Mouse (Mus musculus) induced T-regulatory cell, adult 2 months (primary cell): ENCODE measurements around the gene Tcp11l2.

Experiments
- DNase-seq: peaks from one replicate; pipeline ENCODE4 v3.0.0-alpha.2; 2012; ENCODE audit warnings: low read depth

The Tcp11l2 gene

DNA sequence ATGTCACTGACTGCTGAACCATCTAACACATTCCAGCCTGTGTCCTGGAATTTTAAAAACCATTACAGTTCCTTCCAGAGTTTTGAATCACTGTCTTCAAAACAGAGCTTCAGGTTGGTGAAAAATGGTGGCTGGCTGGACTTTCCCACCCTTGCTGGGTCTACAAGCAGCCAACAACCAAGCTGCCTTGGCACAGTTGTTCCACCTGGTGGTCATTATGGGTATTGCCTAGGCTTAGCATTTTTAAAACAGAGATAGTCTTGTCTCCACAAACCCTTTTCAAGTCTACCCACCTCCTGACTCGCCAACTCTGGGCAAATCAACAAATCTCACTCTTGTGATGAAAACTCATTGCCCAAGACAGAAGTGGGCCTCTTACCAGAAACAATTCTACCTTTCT is 17.9 kb upstream of the Tcp11l2 start:
- DNase-seq: peak; percentile 72

DNA sequence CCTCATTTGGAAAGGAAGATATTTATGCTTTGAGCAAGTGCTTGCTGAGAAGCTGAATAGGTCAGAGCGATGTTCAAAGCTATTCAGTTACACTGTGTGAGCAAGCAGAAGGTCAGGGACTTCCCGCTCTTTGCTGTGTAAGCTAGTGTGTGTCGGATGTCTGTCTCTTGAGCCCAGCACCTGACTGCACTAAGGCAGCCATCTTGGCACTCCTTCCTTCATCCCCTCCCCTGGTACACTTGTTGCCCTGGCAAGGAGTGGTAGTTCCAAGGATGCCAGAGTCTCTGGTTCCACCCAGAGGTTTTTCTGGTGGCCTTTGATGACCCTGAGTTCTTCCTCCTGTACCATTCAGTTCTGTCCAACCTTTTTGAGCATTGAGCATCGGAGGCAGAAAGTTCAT is 16.4 kb upstream of the Tcp11l2 start:
- no peak for DNase-seq

DNA sequence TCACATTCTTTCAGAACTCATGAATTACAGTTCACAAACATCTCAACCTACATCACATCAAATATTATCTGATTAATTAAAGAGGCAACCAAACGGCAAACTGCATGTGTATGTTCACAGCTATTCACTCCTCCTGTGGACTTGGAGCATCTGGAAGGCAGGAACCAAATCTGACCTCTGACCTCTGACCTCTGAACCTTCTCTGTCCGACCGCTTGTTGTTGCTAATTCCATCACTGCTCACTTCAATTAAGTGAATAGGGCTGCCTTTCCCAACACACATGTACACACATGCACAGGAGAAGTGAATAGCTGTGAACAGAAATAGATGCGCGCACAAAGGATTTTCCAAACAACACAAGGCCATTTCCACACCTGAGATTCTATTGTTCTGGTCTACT is 14.3 kb upstream of the Tcp11l2 start:
- no peak for DNase-seq

DNA sequence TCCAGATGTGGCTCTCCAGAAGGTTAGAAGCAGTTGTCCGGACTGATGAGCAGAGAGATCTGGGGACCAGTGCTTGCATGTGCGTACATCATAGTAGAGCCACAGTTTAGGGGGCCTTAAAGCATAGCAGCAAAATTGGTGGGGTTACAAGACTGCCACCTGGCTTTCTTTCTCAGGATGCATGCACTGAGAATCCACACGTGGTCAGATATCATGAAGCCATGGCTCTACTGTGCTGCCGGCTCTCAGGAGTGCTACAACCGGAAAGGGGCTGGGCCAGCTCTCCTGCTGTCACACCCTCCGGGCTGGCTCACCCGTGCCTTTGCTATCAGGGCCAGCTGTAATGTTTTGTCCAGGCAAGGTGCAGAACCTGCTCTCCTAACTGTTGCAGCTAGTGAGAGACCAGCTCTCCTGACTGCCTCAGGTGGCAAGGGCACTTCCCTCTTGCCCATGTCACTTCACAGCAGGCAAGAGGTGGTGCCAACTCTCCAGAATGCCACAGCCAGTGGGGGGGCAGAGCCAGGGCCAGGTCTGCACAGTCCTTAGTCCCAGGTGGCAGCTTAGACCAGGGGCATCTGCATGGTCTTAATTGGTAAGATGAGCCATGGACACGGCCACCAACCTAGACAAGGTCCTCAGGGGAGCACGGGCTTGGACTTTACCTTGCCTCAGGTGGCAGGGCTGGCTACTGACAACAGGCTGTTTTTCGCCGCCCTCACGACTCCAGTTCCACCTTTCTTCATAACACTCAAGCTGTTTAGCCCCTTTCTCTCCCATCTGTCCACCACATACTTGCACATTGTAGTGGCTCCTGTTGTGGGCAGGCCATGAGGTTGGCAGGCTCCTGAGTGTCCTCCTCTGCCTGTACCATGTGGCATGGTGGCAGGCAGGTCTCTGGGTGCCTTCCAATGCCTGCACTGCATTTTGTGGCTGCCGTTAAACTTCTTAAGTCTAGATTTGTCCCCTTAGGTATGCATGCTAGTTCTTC is 13.6 kb upstream of the Tcp11l2 start:
- peak; percentile 48 for DNase-seq

DNA sequence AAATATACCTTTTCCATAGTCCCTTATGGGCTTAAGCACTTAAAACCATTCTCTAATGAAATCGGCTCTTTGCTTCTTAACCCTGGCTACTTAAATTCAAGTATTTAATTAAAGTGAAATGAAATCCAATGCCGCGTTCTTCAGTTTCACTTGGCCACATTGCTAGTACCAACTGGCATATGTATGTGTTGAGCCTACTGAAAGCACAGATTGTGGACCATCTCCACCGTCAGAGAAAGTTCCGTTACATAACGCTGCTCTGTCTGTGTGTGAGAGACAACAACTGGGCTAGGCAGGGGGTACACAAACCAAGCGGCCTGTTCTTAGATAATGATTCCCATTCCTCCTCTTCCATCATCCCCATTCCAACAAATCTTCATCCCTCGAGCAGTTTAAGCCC is 12.0 kb upstream of the Tcp11l2 start:
- DNase-seq: no peak

DNA sequence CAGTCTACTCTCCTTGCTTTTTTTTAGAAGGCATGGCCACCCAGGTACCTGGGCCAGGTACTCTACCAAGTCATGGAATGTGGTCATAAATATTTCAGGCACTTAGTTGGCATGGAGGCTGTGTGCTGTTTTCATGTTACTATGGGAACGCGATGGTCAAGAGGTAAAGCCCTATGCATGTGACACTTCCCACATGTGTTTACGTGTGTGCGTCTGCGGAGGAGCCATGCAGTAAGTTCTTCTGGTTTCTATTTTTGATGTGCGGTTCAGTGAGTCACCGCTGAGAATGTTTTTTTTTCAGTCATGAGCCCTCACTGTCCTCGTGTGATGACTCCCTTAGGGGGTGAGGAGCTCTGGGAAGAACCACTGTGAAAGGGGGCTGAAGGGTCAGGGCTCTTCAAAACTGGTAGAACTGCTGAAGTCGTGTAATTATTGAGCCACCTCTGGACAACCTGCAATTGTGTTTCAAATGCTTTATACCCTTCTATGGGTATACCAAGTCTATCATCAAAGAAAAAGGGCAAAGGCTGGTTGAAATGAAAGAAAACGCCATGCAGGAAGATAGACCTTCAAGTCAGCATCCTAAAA is 5.3 kb upstream of the Tcp11l2 start:
- peak; percentile 22 for DNase-seq

DNA sequence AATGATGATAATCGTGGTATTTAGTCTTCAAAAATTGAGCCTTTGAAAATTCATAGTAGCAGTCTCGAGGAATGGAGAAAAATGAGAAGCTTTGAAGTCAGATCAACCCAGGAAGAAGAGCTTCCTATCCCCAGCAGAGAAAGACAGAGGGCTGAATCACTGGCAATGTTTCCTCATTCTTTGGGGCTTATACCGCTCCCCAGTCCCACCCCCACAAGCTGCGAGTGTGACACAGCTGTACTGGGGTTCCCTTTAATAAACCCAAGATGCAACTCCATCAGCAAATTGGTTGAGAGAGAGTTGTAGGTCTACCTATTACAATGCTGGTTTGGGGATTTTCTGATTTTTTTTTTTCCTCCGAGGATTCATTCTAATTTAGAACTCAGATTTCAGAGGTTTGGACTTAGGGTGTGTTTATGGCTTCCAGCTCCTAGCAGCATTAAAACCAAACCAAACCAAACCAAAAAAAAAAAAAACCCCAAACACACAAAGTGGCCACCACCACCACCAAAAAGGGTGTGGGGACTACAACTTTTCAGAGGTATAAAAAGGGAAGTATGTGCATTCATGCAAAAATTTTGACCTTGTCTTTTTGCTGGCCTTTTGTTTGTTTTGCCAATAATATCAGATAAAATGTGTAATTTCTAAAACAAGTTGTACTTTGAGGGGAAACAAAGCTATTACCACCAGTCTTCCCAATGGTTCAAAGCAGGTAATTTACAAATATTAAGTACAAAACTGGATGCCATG is 2.6 kb upstream of the Tcp11l2 start:
- no peak for DNase-seq

DNA sequence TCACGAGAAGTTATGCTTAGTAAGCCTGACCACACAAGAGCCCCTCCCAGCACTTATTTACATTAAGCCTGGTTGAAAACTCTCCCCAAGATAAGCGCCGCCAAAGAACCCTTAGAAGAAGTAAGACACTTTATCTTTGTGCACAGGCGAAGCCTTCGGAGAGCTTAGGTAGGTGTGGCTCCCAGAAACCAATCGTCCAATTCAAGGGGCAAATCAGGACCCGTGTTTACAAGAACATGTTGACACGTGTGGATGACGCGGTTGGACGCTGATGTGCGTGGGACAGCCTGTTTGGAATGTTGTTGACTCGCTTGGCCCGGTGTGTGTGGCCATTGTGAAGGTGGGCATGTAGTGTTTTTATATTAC is 414 bp upstream of the Tcp11l2 start:
- DNase-seq: no peak

DNA sequence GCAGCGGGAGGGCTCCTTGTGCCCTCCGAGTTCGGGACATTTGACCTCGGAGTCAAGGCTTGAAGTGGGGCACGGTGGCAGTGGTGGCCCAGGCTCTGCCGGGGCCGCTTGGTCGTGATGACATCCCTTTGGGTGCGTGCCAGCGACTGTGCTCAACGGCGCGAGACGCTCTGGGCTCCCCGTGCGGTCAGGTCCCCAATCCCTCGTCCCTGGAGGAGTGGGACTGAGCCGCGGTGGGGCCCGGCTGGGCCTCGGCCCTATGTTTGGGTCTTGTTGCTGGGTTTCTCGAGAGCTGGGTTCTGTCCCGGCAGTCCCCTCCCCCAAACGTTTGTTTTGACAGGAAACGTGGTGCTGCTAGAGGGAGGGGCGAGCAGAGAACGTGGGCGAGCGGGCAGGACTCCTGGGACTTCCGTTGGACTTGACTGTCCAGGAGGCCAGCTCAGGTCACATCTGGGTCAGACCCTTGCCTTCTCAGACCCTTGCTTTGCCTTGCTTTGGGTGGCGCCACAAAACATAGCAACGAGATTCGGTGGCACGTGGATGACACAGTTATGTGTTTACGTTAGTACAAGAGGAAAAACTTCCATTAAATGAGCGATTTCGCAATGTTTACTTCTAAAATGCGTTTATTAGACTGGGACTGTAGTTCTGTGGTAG is 773 bp downstream of the Tcp11l2 start:
- DNase-seq: peak; percentile 91

DNA sequence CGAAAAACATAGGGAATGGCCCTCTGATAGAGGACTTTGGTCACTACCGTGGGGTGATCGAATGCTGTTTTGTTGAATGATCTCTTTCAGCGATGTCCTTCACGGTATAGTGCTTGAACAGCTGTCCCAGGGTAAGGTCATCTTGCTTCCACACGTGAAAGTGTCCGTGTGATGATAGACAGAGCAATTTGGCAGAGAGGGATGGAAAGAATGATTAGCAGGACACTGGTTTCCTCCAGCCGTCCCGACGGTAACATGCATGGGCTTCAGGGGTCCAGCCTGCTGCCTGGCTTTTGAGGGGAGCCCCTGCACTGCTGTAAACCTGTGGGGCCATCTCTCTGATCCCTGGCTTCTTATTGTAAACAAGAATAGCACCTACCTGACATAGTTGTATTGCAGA is 2.3 kb downstream of the Tcp11l2 start:
- DNase-seq: no peak

DNA sequence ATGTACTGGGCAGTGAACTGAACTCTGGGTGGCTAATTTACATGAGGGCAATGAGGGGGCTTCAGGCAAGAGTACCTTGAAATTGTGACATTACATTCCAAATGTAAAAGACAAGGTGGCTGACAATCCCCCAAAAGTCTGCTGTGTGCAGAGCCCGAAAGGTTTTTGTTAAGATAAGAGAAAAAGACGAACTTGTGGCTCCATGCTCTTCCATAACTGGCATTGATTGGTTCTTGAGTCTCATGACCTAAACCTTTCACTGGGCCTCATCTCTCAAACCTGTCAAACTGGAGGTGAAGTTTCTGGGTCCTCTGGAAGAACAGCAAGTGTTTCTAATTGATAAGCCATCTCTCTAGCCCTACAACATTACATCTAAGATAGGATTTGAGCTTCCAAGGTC is 3.1 kb downstream of the Tcp11l2 start:
- DNase-seq: no peak

DNA sequence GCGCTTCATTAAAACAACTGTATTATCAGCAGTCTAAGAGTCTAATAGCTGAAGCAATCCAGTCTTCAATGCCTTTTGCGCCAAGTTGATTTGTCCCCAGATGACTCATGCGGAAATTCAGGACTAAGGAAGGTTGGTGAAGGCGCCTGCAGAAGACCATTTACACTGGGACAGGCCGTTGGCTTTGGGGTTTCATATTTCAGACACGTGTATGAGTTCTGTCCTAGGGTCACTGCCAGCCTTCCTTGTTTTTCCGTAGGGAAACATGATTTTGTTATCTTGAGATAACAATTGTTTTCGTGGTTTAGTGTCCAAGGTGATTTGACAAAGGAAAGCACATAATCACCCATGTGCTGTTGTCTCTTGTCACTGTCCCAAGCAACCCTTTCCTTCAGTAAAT is 4.8 kb downstream of the Tcp11l2 start:
- no peak for DNase-seq

DNA sequence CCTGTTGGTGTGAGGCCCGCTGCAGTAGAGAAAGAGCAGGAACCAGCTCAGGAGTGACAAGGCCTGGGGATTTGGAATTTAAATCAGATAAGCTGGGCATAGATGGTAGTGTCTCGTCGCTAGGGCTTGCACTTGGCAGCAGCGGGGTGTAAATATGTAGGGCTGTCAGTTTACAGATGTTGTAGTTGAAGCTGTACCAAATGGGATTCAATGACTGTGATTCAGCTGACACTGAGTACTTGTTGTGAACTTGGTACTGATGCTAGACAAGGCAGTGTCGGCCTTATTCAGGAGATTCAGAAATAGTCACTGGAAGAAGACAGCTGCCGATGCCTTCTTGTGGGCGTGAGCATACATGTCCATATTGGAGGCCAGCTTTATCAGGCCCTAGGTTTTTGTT is 5.8 kb downstream of the Tcp11l2 start:
- no peak for DNase-seq

DNA sequence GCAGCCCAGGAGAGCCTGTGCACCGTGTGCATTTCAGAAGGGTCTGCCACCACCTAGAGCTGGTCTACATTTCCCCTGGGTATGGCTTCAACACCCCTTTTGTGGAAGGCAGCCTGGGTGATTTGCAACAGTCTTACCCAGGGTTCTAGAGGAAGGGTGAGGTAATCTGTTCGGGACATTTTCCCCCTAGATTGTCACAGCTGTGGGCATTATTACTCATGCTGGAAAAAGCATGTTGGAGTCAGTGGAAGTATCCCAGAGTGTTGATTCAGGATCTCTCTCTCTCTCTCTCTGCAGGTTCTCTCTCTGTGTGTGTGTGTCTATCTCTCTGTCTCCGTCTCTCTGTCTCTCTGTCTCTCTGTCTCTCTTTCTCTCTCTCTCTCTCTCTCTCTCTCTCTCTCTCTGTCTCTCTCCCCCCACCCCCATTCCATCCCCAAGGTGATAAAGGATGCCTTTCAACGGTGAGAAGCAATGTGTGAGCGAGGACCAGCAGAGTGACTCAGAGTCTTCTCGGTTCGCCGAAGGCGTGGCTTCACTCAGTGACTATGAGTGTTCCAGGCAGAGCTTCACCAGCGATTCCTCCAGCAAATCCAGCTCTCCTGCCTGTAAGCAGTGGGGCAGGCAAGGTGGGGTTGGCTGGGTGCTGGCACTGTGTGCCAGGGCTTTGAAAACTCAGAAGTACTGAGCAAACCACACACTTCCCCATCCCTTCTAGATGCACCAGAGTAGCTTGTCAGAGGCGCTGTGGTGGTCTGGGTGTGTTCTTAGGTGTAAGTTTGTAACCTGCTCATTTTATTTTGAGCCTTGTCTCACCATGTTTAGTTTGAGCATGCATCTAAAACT is 8.2 kb downstream of the Tcp11l2 start:
- DNase-seq: no peak

DNA sequence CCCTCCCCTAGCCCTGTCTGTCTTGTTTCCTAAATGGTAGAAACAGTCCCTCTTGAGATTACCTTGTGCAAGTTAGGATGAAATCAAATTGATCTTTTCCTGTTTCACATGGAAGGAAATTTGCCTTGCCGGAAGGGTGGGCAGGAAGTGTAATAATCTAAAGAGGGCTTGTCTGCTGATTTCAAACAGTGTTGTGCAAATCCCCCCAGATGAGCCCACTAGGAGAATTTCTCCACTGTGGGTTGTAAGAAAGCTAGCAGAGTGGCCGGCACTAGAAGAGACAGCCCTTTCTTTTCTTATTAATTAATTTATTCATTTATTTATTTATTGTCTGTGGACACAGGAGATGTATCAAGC is 8.8 kb downstream of the Tcp11l2 start:
- DNase-seq: no peak

DNA sequence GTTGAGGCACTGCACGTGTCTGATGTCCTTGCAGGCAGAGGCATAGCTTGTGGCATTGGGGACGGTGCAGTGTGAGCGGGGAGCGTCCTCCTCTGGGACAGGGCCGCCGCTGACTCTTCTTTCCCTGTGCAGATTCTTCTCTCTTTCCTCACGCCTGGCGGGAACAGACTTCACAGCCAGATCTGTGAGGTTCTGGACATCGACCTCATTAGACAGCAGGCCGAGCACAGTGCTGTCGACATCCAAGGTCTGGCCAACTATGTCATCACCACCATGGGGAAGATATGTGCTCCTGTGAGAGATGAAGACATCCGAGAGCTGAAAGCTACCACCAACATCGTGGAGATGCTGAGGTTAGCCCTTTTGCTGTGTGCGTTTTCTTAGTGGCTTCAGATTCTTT is 14.5 kb downstream of the Tcp11l2 start:
- DNase-seq: no peak

DNA sequence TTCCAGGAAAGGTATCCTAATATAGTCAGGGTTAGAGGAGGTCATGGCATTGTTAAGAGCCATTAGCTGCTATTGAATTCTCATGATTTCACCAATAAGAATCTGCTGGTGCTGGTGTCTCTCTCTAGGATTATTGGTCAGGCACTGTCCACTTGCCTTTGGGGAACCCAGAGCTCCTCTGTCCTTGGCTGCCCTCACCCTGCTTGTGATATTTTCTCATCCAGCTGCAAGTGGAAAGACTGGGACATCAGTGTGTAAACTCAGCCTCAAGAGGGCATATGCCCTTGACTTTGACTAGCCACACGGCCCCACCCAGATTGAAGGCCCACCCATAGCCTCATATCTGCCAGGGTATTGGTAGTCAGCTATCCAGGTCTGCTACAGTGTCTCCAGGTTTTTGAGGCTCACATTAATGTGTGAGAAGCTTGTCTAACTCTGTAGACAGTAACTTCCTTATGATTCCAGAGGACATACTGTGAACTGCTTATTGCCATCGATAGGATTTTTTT is 15.3 kb downstream of the Tcp11l2 start:
- no peak for DNase-seq

DNA sequence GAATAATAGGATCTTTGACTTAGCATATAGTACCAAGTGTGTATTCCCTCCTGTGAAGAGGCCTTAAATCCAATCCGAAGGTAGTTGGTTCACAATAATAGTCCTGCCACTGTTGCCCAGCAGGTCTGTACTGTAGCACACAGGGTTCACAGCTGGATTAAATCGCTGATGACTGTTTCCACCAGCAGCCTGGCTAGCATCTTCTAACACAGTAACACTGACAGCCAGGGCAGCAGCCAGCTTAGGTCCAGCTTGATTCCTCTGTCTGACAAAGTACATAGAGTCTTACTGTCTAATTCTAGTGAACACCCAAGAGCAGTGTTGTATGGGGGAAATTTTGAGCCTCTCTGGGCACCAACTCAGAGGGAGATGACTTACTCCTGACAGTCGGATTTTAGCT is 16.3 kb downstream of the Tcp11l2 start:
- no peak for DNase-seq

DNA sequence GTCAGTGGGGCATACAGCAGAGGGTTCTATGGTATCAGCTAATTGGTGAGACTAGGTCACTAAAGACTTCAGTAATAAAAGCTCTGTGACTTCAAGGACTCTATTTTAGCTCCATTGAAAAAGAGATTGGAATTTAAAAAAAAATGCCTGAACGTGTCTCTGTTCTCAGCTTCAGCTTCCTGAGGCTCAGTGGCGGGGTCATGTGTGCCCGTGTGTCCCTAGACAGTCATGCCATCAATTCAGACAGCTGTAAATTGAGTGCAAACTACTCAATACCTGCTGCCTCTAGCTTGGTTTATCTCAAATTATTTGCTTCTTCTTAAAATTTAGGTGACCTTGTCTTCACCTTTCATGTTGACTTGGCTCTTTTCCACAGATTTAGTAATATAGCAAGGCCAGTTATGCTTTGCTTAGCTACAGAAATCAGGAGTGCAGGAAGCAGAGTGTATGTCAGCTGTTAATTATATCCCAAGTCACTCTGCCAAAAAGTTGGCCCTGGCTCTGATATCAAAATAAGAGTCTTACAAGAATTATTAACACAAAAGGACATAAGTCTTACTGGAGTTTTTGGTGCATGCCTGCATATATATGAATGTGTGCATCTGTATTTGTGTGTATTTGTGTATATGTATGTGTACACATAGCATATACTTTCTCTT is 20.8 kb downstream of the Tcp11l2 start:
- DNase-seq: no peak

DNA sequence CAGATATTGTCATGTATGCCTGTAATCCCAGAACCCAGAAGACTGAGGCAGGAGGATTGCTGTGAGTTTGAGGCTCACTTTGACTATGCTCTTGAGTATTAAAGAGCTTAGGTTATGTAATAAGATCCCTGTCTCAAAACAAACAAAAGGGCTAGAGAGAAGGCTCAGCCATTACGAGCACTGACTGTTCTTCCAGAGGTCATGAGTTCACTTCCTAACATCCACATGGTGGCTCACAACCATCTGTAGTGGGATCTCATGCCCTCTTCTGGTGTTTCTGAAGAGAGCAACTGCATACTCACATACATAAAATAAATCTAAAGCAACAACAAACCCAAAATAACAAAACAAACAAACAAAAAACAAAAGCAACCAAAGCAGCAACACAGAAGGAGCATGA is 21.7 kb downstream of the Tcp11l2 start:
- no peak for DNase-seq

DNA sequence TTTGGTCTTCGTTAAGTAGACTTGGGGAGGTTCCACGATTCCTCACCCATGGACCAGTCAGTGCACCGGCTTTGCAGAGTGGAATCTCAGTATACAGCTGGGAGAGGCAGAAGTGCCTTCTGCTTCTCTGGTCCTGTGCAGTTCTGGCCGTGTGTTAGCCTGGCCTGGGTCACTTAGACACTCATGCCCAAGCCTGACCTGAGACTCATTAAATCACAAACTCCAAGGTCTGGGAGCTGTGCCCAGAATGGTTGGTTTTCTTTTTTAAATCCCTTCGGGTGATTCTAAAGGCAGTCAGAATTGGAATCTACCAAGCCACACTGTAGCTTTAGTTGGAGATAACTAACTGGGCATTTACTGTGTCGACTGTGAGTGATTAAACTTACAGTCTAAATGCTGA is 23.7 kb downstream of the Tcp11l2 start:
- DNase-seq: no peak
